Mouse (Mus musculus) inflammation-experienced regulatory T-cells, adult 6 months (primary cell): ENCODE data around the gene Map7. TPM values are rescaled to one million over a fixed set of nuclear protein-coding genes. Genes with fewer than 3 reads are reported as not detected.

Experiments
- ATAC-seq: one replicate; pipeline ENCODE4 v1.8.0; 2017
- polyA plus RNA-seq, 3 experiments: library from polyadenylated mRNA; unstranded; fragments of 100-300 nt; shearing (Covaris generic); gene quantifications; one replicate each; pipeline ENCODE4 v1.2.1; 2017

Map7 gene
- polyA plus RNA-seq, 3 experiments from 2014 or later, result 2.0 to 6.1 (median 5.4) TPM

GRCm38 (mm10) chr10:20153507-20153906 is 5.2 kb downstream of the Map7 start:
- ATAC-seq, result no peak

DNA sequence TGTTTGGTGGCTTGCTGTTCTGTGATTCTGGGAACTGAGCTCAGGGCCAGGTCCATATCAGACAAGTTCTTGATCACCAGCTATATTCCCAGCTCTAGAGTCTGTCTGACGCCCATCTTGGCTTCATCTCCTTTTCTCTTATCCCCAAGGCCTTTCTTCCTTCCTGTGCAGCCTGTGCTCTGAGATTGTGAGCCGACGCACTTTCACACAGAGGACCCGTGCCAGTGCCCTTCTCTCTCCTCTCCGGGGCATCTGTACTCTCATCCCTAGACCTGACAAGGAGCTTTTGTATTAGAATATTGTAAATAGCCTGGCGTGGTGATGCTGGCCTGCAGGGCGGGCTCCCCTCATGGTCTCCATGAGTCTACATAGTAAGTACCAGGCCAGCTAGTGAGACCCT is 7.1 kb downstream of the Map7 start:
- ATAC-seq, result no peak

- ATAC-seq, result no peak
Observed at GRCm38 (mm10) chr10:20157021-20157726, 8.9 kb downstream of the Map7 start.

DNA sequence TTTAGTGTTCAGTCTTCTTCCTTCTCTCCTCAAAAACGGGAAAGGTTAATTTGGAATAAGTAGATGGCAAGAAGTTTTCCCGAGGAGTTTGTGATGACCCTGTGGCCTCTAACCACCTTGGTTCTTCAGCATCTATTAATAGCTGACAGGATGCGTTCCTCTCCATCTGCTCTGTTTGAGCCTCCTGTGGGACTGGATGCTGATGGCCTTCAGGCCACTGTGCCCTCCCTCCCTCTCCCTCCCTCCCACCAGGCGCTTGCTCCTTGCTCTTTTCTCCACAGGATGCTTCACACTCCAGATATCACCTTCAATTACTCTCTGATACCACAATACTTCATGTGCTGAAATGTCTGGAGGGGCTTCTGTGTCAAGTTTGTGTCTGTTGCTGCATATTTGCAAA is 10.5 kb downstream of the Map7 start:
- ATAC-seq, result no peak

DNA sequence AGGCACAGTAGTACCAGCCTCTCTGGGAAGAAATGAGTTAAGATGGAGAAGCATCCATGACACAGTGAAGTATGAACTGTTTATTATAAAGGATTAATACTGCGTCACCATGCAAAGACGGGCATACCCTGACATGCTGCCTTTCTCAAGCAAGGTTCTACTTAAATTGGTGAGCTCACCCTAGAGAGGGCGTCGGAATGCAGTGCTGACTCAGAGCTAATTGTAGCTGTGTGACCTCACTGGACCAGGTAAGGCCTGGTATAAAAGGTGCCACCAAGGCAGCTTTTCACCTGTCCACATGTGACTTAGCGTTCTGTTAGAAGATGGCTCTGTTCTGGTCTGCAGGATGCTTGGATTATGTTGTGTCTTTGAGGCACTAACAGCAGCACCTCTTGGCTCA is 11.0 kb downstream of the Map7 start:
- no peak for ATAC-seq

DNA sequence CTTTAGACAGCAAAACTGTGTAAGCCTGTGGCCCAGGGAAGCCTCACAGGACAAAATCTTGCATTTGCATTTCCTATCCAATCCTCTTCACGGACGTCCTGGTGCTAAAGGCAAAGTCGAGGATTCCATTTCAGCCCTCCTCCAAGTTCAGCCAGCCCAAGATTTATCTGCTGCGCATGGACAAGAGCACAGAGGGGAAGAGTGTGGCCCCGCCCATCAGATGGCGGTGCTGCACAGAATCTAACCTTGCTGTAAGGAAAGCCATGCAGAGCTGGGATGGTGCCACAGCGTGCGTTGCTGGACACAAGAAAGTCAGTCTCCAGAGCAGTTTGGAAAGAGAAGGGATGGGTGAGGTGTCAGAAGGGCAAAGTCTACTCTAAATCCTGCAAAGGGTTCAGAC is 12.6 kb downstream of the Map7 start:
- ATAC-seq, result no peak

GRCm38 (mm10) chr10:20164810-20165209 is 16.5 kb downstream of the Map7 start:
- ATAC-seq, result no peak

- no peak for ATAC-seq
Observed at GRCm38 (mm10) chr10:20166797-20167196, 18.5 kb downstream of the Map7 start.

DNA sequence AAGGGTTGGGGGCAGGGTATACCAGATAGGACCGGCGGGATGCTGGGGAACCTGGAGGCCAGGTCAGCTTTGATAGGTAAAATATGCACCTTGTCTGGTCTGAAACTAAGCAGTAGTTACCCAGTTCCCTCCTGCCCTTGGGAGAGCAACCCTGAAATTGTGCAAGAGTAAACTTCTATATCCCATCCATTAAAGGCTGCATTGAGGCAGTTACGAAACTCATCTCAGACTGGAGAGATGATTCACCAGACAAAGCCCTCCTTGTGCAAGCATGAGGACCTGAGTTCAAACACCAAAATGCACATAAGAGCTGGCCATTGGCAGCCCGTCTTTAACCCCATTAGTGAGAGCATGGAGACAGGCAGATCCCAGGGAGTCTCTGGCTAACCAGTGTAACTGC is 19.2 kb downstream of the Map7 start:
- ATAC-seq, result no peak

DNA sequence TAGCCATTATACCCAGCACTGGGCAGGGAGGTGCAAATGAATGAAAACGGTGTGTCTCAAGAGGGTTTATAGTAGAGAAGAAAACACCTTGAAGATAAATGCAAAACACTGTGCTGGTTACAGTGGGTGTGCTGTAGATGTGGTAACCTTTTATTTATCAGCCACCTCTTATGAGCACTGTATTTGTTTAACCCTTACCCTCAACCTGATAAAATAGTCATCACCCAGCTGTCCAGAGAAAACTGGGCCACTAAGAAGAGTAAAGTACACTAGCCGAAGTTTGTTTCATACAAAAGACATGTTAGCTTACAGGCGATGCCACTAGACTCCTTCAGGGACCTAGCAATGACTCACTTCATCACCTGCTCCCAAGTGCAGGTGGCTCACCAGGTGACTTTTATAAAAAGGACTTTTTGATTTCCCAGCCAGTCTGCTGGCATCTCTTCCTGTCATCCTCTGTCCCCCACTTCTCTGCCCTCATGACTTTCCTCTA is 21.0 kb downstream of the Map7 start:
- no peak for ATAC-seq

- no peak for ATAC-seq
Observed at GRCm38 (mm10) chr10:20169927-20170604, 21.8 kb downstream of the Map7 start.

DNA sequence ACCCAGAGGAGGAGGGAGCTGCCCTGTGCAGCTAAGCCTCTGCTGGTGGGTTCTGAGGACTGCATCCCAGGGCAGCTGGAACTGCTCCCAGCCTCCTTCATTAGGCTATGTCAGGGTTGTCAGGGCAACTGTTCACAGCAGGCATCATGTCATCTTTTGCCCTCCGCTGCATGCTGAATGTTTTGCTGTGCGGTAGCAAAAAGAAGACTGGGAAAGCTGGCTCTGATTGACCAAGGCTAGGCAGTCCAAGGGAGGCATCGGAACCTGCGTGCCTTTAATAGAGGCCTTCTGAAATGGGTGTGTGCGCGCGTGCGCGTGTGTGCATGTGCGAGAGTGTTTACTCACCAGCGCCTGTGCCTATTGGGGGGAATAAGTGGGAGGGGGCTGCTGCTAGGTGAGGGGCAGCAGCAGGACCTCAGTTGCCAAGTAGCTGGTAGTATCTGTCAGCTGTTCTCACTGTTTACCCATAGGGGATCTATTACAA is 22.4 kb downstream of the Map7 start:
- ATAC-seq, result no peak

- ATAC-seq, result no peak
Observed at GRCm38 (mm10) chr10:20171209-20171608, 22.9 kb downstream of the Map7 start.

GRCm38 (mm10) chr10:20171756-20172155 is 23.5 kb downstream of the Map7 start:
- ATAC-seq, result no peak

- ATAC-seq, result no peak
Observed at GRCm38 (mm10) chr10:20173733-20174132, 25.5 kb downstream of the Map7 start.

- ATAC-seq, result no peak
Observed at GRCm38 (mm10) chr10:20176054-20176453, 27.8 kb downstream of the Map7 start.

DNA sequence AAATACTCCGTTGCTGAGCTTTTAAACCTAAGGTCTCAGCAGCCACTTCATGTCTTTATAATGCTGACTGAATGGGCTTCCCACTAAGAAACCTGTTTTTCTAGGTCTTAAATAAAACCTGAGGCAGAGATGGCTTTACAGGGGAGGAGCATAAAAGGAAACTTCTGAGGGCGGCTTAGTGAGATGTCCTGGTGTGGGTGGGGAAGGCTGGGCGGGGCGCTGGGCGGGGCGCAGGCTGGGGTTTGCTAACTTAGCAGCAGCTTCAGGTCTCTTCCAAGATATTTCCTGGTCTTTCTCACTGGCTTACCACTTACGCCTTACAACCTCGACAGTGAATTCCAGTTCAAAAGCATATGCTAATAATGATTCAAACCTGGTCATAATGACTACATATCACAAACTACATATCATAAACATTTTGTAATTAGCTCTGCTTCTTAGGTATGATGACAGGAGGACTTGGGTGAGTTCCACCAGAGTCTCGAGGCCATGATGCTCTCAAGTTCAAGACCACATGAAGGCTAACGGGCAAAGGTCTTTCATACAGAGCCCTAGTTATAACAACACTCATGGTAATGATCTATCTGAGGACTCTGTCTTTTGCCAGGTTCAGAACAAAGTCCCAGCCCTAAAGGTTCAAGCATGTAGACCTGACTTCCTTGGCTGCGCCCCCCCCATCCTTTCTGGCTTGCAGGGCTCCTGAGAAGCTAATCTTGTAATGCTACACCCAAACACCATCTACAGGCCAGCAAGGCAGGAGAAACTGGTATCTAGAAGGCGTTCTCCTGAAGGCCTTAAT is 30.7 kb downstream of the Map7 start:
- no peak for ATAC-seq

DNA sequence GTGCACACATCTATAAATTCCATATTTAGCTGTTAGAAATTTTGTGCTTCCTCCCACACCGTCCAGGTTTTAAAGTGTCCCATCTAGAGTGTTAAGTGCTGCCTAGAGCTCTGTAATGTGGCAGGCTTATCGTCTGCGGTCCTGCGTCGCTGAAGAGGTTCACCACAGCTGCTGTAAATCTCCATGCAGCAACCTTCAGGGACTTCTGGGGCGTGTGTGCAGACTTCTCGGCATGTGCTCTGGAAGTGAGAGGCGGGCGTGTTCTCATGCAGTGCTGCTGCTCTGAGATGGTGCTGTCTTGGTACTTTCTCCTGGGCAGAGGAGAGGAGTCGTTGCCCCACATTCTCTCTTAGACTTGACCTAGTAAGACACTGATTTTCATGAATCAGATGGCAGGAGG is 32.9 kb downstream of the Map7 start:
- no peak for ATAC-seq

DNA sequence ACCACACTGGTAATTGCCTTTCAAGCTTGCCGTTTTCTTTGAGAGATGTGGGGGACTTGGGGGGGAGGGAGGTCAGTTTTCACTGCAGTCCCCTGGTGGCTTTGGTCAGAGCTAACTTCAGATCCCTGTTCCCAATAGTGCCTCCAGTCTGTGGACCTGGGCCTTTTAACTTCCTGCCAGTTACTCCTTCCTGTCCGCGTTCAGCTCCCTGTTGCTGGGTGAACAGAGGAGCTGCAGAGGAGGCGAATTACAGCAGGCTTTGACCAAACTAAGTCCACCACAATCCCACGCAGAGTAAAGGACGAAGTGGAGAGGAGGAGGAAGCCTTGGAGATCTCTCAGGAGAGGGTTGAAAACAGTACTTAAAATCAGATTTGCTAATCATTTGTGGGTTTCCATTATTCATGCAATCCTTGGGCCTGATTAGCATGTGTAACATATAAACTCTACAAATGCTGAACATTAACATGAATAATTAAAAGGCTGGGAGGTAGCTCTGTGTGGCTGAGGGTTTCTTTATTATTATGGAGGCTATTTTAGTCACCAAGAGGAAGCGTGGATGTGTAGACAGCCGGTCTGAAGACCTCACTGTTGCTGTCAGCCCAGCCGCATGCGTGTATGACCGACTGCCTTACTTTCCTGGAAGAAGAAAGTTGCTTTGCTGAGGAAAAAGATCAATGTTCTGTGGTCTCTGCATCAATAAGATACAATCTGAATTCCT is 33.6 kb downstream of the Map7 start:
- ATAC-seq, result no peak

- no peak for ATAC-seq
Observed at GRCm38 (mm10) chr10:20184326-20184725, 36.1 kb downstream of the Map7 start.

GRCm38 (mm10) chr10:20185264-20185663 is 37.0 kb downstream of the Map7 start:
- ATAC-seq, result no peak

DNA sequence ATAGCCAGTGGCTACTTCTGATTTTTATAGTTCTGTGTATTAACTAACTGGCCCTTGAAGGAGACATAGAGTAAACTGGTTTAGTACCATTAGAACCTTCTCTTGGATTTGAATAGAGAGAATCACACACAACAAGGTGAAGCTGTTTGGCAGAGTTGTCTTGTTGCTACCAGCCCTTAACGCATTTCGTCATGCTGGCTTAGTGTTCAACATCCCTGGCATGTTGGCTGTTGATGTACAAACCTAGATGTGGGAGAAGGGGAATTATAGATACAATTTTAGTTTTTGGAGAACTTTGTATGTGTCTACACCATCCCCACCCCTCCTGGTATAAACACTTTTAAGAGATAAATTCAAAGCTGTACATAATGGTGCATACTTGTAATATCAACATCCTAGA is 37.5 kb downstream of the Map7 start:
- no peak for ATAC-seq
